Mouse (Mus musculus) brain, embryonic 14.5 days (tissue): ENCODE data around the gene Bsdc1.

ENCODE experiments used
- CTCF ChIP-seq: fragments of 200-500 bp; IDR thresholded peaks from 2 replicates; pipeline ENCODE4 v1.5.1; 2012; ENCODE audit warnings: inconsistent platforms, mild to moderate bottlenecking, moderate library complexity, borderline replicate concordance; ENCODE audit not compliant: insufficient read depth, insufficient read length; ENCODE audit errors: extremely low read depth
- POLR2A ChIP-seq: fragments of 200-500 bp; IDR thresholded peaks from 2 replicates; pipeline ENCODE4 v1.6.1; 2012; ENCODE audit warnings: mild to moderate bottlenecking, inconsistent platforms, borderline replicate concordance; ENCODE audit not compliant: poor library complexity, insufficient read depth, insufficient read length, severe bottlenecking; ENCODE audit errors: extremely low read depth

- peak; percentile 82 for TF ChIP-seq CTCF
- TF ChIP-seq POLR2A = no peak
Observed at GRCm38 (mm10) chr4:129514300-129514898, 53.0 kb downstream of the Bsdc1 start.
